8 mouse cellular contexts compared by ENCODE assay signal in the genomic region with DNA sequence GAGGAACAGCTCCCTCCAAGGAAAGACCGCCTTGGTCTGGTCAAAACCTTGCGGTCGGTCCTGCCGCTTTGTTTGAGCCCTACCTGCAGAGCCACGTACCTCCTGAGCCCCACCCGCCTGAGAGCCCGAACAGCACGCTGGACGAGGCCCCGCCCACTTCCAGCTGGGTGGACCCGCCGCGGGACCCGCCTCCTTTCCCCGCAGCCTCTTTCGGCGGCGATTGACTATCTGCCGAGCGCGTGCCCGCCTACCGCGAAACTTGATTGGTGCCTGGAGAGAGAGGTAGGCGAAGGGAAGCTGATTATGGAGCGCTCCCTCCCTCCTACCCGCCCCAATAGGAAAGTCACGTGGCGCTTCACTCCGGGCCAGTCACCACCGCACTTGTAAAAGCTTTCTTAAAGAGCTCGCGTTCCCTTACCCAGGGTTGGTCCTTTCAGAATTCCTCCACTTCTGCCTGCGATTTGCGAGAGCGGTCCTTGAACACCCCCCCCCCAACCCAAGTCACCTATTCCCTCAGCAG. TPM values are rescaled to one million over a fixed set of nuclear protein-coding genes. Genes with fewer than 3 reads are reported as not detected.
DNase-seq lines count a peak whose midpoint lies in the region; ATAC-seq and TF ChIP-seq lines count a peak whose summit lies in the region.

No protein-coding gene starts in this region.

- no peaks in the 10 kb centered on the region for H3K4me1 ChIP-seq in cortical plate, adult 2 months (ENCODE audit: control insufficient read depth, insufficient read depth, low read length)
- H3K4me1 ChIP-seq in megakaryocyte, embryonic 14.5 days = peaks cover 79% of the 10 kb centered on the region

- ATAC-seq in activated CD4-positive, CD25-positive, alpha-beta regulatory T cell, adult 4 months = peak; percentile 88

- TF ChIP-seq POLR2A in cortical plate, adult 2 months (IDR thresholded peaks at IDR 0.05; ENCODE audit: extremely low read depth, insufficient read depth, low read length) = peak; percentile 93

- H3K27ac ChIP-seq in cortical plate, adult 2 months (ENCODE audit: insufficient read depth, low read length) = peak overlapping the region; percentile 85

- peaks cover 53% of the 10 kb centered on the region for H3K27me3 ChIP-seq in megakaryocyte, embryonic 14.5 days (replicated peaks)

- peak overlapping the region; percentile 99 for H3K4me3 ChIP-seq in cortical plate, adult 2 months (ENCODE audit: insufficient read depth, low read length)
- H3K4me3 ChIP-seq in megakaryocyte, embryonic 14.5 days (replicated peaks) = peak overlapping the region; percentile 92

- peak; percentile 97 to 98 for DNase-seq in gastrocnemius, adult 8-10 months (ENCODE audit: low spot score in 2 of 2)
- DNase-seq in hindlimb bud, embryonic 11.5 days (ENCODE audit: extremely low spot score, low read depth, low spot score) = peak; percentile 82
- DNase-seq in left cerebral cortex, adult 8-10 months (ENCODE audit: low spot score in 2 of 2) = peak; percentile 94 to 98
- peak; percentile 99 for DNase-seq in right cerebral cortex, postnatal 10 days (ENCODE audit: low spot score in 2 of 2)
- DNase-seq in urinary bladder, postnatal 25 days (ENCODE audit: low spot score) = peak; percentile 98

- H3K9me3 ChIP-seq in megakaryocyte, embryonic 14.5 days = no peaks in the 10 kb centered on the region

- peaks cover 11% of the 10 kb centered on the region for H3K36me3 ChIP-seq in megakaryocyte, embryonic 14.5 days (replicated peaks; ENCODE audit: low read length)

- no peak for TF ChIP-seq CTCF in cortical plate, adult 2 months (IDR thresholded peaks at IDR 0.05; ENCODE audit: extremely low read depth, insufficient read depth, low read length)

RNA-seq across cellular contexts. Expression of gene Dusp7, which starts 0.8 kb away (rescaled TPM):
- polyA plus RNA-seq in activated CD4-positive, CD25-positive, alpha-beta regulatory T cell, adult 4 months (2017; shearing (Covaris generic)) = 10 to 100 TPM; 16.7 to 20.0 TPM
- 128 and 130 TPM in 2 replicates for polyA plus RNA-seq in cortical plate, adult 2 months (2012; rRNA removed)
- 10 to 100 TPM; 15.4 to 53.2 (median 35.0) TPM for total RNA-seq in gastrocnemius, adult 8-10 months (2022)
- 100 to 1,000 TPM in 1 of 4 experiments, 10 to 100 TPM in 3; 89.5 to 103 (median 93.0) TPM for total RNA-seq in left cerebral cortex, adult 8-10 months (2022)
- 6.2 and 7.5 TPM in 2 replicates for polyA plus RNA-seq in megakaryocyte, embryonic 14.5 days (2012; ENCODE audit: insufficient read depth, low replicate concordance)

Comparison
In these comparisons a context has a peak if more than half of its experiments do, and no peak if none do; other contexts are left out.
1. Peak in every context shown above with its lines: DNase-seq, ATAC-seq, H3K4me3 ChIP-seq and H3K27ac ChIP-seq.